Mouse (Mus musculus): ENCODE results near the gene Mast3.

DNA sequence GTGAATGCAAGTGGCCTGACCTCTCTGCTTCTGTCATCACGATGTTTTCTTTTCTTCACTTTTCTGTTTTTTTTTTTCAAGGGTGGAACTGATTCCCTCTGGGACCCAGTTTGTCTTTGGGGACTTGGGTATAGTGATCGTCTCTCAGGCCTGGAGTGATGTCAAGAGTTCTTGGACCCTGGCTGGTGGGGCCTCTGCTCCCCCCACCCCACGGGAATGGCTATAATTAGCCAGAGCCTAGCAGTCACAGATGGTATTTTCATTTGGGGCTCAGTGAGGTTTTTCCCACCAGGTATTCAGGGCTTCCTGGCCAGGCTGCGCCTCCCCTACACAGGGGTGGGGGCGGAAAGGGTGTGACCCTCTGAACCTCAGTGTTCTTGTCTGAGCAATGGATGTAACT lies 63.2 kb downstream of the Mast3 start:
- no peak for TF ChIP-seq POLR2A (IDR thresholded peaks at IDR 0.05; ENCODE audit: insufficient read depth, low read depth, low read length)
- no peak for TF ChIP-seq CTCF (IDR thresholded peaks at IDR 0.05; ENCODE audit: insufficient read depth, low read depth, low read length)
